8 mouse cellular contexts compared by ENCODE assay signal in the genomic region with DNA sequence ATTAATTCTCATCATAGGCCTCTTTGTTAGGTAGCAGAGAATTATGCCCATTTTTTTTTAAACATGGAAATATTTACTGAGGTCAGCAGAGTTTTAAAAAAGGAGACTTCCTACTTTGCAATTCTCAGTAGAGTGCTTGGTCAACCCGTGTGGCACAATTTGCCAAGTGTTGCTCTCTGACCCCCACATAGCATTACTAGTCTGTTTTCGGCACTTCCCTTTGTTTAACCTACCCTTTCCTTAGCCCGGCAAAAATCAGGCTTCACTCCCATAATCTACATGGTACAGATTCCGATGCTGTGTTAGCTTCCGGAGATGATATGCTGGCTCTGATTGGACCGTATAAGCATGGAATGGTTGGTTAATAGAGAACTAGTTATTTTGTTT. TPM values are rescaled to one million over a fixed set of nuclear protein-coding genes. Genes with fewer than 3 reads are reported as not detected.
DNase-seq lines count a peak whose midpoint lies in the region; ATAC-seq lines count a peak whose summit lies in the region.

No protein-coding gene starts in this region.

- H3K36me3 ChIP-seq in embryonic facial prominence, embryonic 13.5 days = no peaks in the 10 kb centered on the region
- no peaks in the 10 kb centered on the region for H3K36me3 ChIP-seq in intestine, embryonic 15.5 days
- H3K36me3 ChIP-seq in megakaryocyte, embryonic 14.5 days (replicated peaks; ENCODE audit: low read length) = peaks cover 9% of the 10 kb centered on the region

- peak; percentile 29 for DNase-seq in embryo, embryonic 10 days (ENCODE audit: low spot score)
- no peak for DNase-seq in embryo, embryonic 11 days
- DNase-seq in layer of hippocampus, adult 8-10 months (ENCODE audit: low spot score in 2 of 2) = no peak
- no peak for DNase-seq in right cerebral cortex, postnatal 10 days (ENCODE audit: low spot score in 2 of 2)
- DNase-seq in thymus, postnatal 0 days (ENCODE audit: low spot score) = no peak

- ATAC-seq in embryonic facial prominence, embryonic 13.5 days (ENCODE audit: insufficient number of reproducible peaks, insufficient read depth, low FRiP score, low TSS enrichment, low read depth) = no peak
- ATAC-seq in intestine, embryonic 15.5 days = no peak

- peak overlapping the region; percentile 98 for H3K9ac ChIP-seq in embryonic facial prominence, embryonic 13.5 days
- no peak overlapping the region; the same call in 1 of the 2 replicates for H3K9ac ChIP-seq in intestine, embryonic 15.5 days

- H3K9me3 ChIP-seq in embryonic facial prominence, embryonic 13.5 days = no peaks in the 10 kb centered on the region
- no peaks in the 10 kb centered on the region for H3K9me3 ChIP-seq in intestine, embryonic 15.5 days
- no peaks in the 10 kb centered on the region for H3K9me3 ChIP-seq in megakaryocyte, embryonic 14.5 days

- H3K4me3 ChIP-seq in embryonic facial prominence, embryonic 13.5 days = peak overlapping the region; percentile 99
- peak overlapping the region; percentile 95 for H3K4me3 ChIP-seq in intestine, embryonic 15.5 days (replicated peaks)
- peak overlapping the region; percentile 97 for H3K4me3 ChIP-seq in megakaryocyte, embryonic 14.5 days (replicated peaks)

- peak overlapping the region; percentile 98 for H3K27ac ChIP-seq in embryonic facial prominence, embryonic 13.5 days
- H3K27ac ChIP-seq in intestine, embryonic 15.5 days = no peak overlapping the region

- no peaks in the 10 kb centered on the region for H3K27me3 ChIP-seq in embryonic facial prominence, embryonic 13.5 days
- no peaks in the 10 kb centered on the region for H3K27me3 ChIP-seq in intestine, embryonic 15.5 days (replicated peaks)
- H3K27me3 ChIP-seq in megakaryocyte, embryonic 14.5 days (replicated peaks) = no peaks in the 10 kb centered on the region

- peak overlapping the region; percentile 81 for H3K4me2 ChIP-seq in embryonic facial prominence, embryonic 13.5 days
- H3K4me2 ChIP-seq in intestine, embryonic 15.5 days (replicated peaks) = peak overlapping the region; percentile 71

- 42% methylated on average over 6 of the region's 6 CpGs for WGBS in embryonic facial prominence, embryonic 13.5 days
- 42% methylated on average over 6 of the region's 6 CpGs for WGBS in intestine, embryonic 15.5 days

- peaks cover 13% of the 10 kb centered on the region for H3K4me1 ChIP-seq in embryonic facial prominence, embryonic 13.5 days
- H3K4me1 ChIP-seq in intestine, embryonic 15.5 days (replicated peaks) = peaks cover 10% of the 10 kb centered on the region
- H3K4me1 ChIP-seq in megakaryocyte, embryonic 14.5 days = peaks cover 42% of the 10 kb centered on the region

RNA-seq across cellular contexts. Expression of a gene that starts 0.8 kb away (rescaled TPM):
- polyA plus RNA-seq in embryonic facial prominence, embryonic 13.5 days (2015; fragmentation: Nextera tagmentation; extraction: Ambion mirVana) = 11.0 and 11.1 TPM in 2 replicates
- polyA plus RNA-seq in intestine, embryonic 15.5 days (2015; fragmentation: Nextera tagmentation; extraction: Ambion mirVana) = 7.9 and 8.0 TPM in 2 replicates
- 15.7 and 40.8 TPM in 2 replicates for polyA plus RNA-seq in megakaryocyte, embryonic 14.5 days (2012; ENCODE audit: insufficient read depth, low replicate concordance)
- 100 to 1,000 TPM in 2 of 4 experiments, 10 to 100 TPM in 2; 89.6 to 111 (median 99.4) TPM for total RNA-seq in layer of hippocampus, adult 8-10 months (2022)
- 13.1 and 15.3 TPM in 2 replicates for polyA plus RNA-seq in thymus, postnatal 0 days (2015; fragmentation: Nextera tagmentation; extraction: Ambion mirVana)
